Mouse (Mus musculus) liver, postnatal 0 days (tissue): Measurements from ENCODE around the gene Tceal8. TPM values are rescaled to one million over a fixed set of nuclear protein-coding genes. Genes with fewer than 3 reads are reported as not detected.
"Not testable (repeated sequence)": the region's sequence is repeated elsewhere in the genome, so short reads cannot be mapped to it uniquely, and the experiment has no call there.

ENCODE experiments used
- ATAC-seq: fragments of 200-750 bp; cut with Nextera tagmentation; 2 replicates; pipeline ENCODE4 v1.8.0; 2017; ENCODE audit warnings: mild to moderate bottlenecking, moderate library complexity
- DNase-seq: peaks from one replicate; pipeline ENCODE4 v3.0.0-alpha.2; 2016
- H3K27ac ChIP-seq: fragments of 300-500 bp; sonication (generic); 2 replicates; pipeline ENCODE4 v1.5.1; 2014; ENCODE audit warnings: antibody characterized with exemption, moderate library complexity, mild to moderate bottlenecking, low read depth
- H3K27me3 ChIP-seq: fragments of 300-500 bp; sonication (generic); 2 replicates; pipeline ENCODE4 v1.6.1; 2014; ENCODE audit warnings: low read length, control low read depth, mixed read lengths; ENCODE audit not compliant: insufficient read depth
- H3K36me3 ChIP-seq: fragments of 300-500 bp; sonication (generic); replicated peaks from 2 replicates; pipeline ENCODE4 v1.6.1; 2014; ENCODE audit warnings: mild to moderate bottlenecking, control low read depth, low read length, moderate library complexity, mixed read lengths; ENCODE audit not compliant: insufficient read depth
- H3K4me1 ChIP-seq: fragments of 300-500 bp; sonication (generic); 2 replicates; pipeline ENCODE4 v1.6.1; 2014; ENCODE audit warnings: antibody characterized with exemption, mild to moderate bottlenecking, control low read depth; ENCODE audit not compliant: insufficient read depth
- H3K4me2 ChIP-seq: fragments of 300-500 bp; sonication (generic); 2 replicates; pipeline ENCODE4 v1.6.1; 2014; ENCODE audit warnings: low read depth, mild to moderate bottlenecking, low read length, moderate library complexity, mixed read lengths
- H3K4me3 ChIP-seq: fragments of 300-500 bp; sonication (generic); 2 replicates; pipeline ENCODE4 v1.5.1; 2014; ENCODE audit warnings: low read depth, low read length
- H3K9ac ChIP-seq: fragments of 300-500 bp; sonication (generic); replicated peaks from 2 replicates; pipeline ENCODE4 v1.6.1; 2014; ENCODE audit warnings: mild to moderate bottlenecking, moderate library complexity
- H3K9me3 ChIP-seq: fragments of 300-500 bp; sonication (generic); 2 replicates; pipeline ENCODE4 v1.6.1; 2016; ENCODE audit warnings: mild to moderate bottlenecking, control low read depth, low read length, mixed read lengths
- CTCF ChIP-seq: sonication (generic); IDR thresholded peaks from 2 replicates; pipeline ENCODE4 v1.5.1; 2016; ENCODE audit warnings: antibody characterized with exemption, low read depth
- EP300 ChIP-seq: IDR thresholded peaks from 2 replicates; pipeline ENCODE4 v1.6.1; 2016; ENCODE audit warnings: antibody characterized with exemption, low read depth, mild to moderate bottlenecking
- WGBS: fragments of 180-500 bp; shearing (Covaris S2); extraction: QIAGEN DNeasy Blood & Tissue Kit; methylation state at CpG from one replicate; pipeline ENCODE4 v1.1.7; 2014; ENCODE audit not compliant: insufficient replicate concordance; 5-methylcytosine and 5-hydroxymethylcytosine counted together
- polyA plus RNA-seq: library from polyadenylated mRNA; unstranded; fragments of >200 nt; fragmentation: Nextera tagmentation; extraction: Ambion mirVana; gene quantifications from 2 replicates; pipeline ENCODE4 v1.2.1, GENCODE M21; 2015

Tceal8 gene
- polyA plus RNA-seq: 139 and 150 TPM in 2 replicates

GRCm38 (mm10) chrX:136172118-136172551 lies at the start of gene Tceal8:
Gene Tceal8 (minus strand): TSS chrX:136172342.
- Histone ChIP-seq H3K9me3 (no peaks in the 10 kb centered on the region), H3K4me1 (no peaks in the 10 kb centered on the region), H3K36me3 (no peaks in the 10 kb centered on the region), H3K27ac (peak within 1 kb of the TSS; percentile 70), H3K27me3 (no peaks in the 10 kb centered on the region), H3K4me2 (peak within 1 kb of the TSS; percentile 70), H3K4me3 (peak within 1 kb of the TSS; percentile 59), H3K9ac (peak within 1 kb of the TSS; percentile 67)
- peak; percentile 93 for ATAC-seq
- TF ChIP-seq CTCF: peak; percentile 22; the same call in 1 of the 2 replicates
- TF ChIP-seq EP300: 0 out of 2 replicates have a peak, but pooled peaks have one; percentile 45
- WGBS: 7% methylated on average over 10 of the region's 10 CpGs
- DNase-seq: peak; percentile 79

DNA sequence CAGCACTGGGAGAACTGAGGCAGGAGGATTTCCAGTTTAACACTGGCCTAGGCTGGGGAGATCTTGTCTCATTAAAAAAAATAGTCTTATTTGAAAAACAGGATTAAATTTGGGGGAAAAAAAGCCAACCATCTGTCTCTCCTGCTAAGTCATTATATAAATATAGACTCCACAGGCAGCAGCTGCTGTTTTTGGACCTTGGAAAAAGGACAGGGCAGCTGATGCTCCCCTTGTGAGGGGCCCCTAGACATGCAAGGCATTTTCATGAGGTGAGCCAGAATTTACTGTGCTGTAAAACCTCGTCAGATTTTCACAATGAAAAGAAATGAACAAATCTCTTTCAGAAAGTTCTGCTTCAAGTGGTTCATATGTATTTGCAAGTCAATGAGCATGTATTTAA lies 44.2 kb upstream of the Tceal8 start:
- Histone ChIP-seq H3K27me3 (no peaks in the 10 kb centered on the region), H3K4me1 (no peaks in the 10 kb centered on the region), H3K9ac (no peak overlapping the region), H3K27ac (no peak overlapping the region), H3K4me2 (no peak overlapping the region), H3K9me3 (no peaks in the 10 kb centered on the region), H3K4me3 (no peak overlapping the region), H3K36me3 (no peaks in the 10 kb centered on the region)
- DNase-seq (no peak), ATAC-seq (no peak)
- 61% methylated on average over 1 of the region's 1 CpGs for WGBS
- TF ChIP-seq EP300 (no peak), CTCF (no peak)

- Histone ChIP-seq H3K4me2 (peak within 1 kb of the TSS; percentile 50), H3K4me3 (peak within 1 kb of the TSS; percentile 32)
- not testable (repeated sequence) for H3K9me3 ChIP-seq, H3K9ac ChIP-seq, H3K27ac ChIP-seq, H3K36me3 ChIP-seq, H3K27me3 ChIP-seq, H3K4me1 ChIP-seq, DNase-seq
- peak; percentile 89 for ATAC-seq
- 20% methylated on average over 14 of the region's 67 CpGs for WGBS
Measured at GRCm38 (mm10) chrX:136214729-136215677, 42.9 kb upstream of the Tceal8 start, which contains the start of the genes Tceal7 and Bex1. Gene Tceal7 (plus strand): TSS chrX:136214779. Gene Bex1 (minus strand): TSS chrX:136215513.

- Histone ChIP-seq H3K4me1 (no peaks in the 10 kb centered on the region), H3K4me3 (no peak overlapping the region), H3K36me3 (no peaks in the 10 kb centered on the region), H3K4me2 (no peak overlapping the region), H3K27ac (no peak overlapping the region), H3K9me3 (no peaks in the 10 kb centered on the region), H3K9ac (no peak overlapping the region), H3K27me3 (no peaks in the 10 kb centered on the region)
- ATAC-seq (no peak), DNase-seq (no peak)
- WGBS: 52% methylated on average over 2 of the region's 2 CpGs
- TF ChIP-seq CTCF: no peak
- TF ChIP-seq EP300: no peak
Measured at GRCm38 (mm10) chrX:136213396-136213795, 41.3 kb upstream of the Tceal8 start.

GRCm38 (mm10) chrX:136204406-136204805 lies 32.3 kb upstream of the Tceal8 start:
- Histone ChIP-seq H3K4me1 (no peaks in the 10 kb centered on the region), H3K4me2 (no peak overlapping the region), H3K9me3 (no peaks in the 10 kb centered on the region), H3K36me3 (no peaks in the 10 kb centered on the region), H3K4me3 (no peak overlapping the region), H3K27ac (no peak overlapping the region), H3K9ac (no peak overlapping the region), H3K27me3 (0 out of 2 replicates have a peak, but pooled peaks cover 3% of the 10 kb centered on the region)
- peak; percentile 83 for ATAC-seq
- 62% methylated on average over 6 of the region's 6 CpGs for WGBS
- DNase-seq: no peak
- TF ChIP-seq CTCF (no peak), EP300 (no peak)

DNA sequence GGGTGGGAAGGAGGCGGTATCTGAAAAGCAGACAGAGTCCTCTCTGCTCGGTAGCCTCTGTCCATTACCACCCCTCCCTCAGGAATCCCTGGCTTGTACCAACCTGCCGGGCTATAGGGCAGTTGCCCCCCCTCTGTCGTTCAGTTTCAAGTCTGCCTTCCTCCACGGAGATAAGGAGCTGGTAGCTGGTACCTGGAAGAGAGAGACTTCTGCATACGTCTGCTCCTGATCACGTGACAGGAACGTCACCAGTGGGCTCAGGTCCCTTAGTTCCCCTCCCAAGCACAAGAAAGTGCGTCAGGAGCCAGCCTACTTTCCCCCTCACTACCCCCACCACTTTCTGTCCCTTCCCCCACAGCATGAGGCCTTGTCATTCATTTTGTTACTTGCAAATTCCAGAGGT lies 31.5 kb upstream of the Tceal8 start, which contains the start of gene Tceal5:
TSS of gene Tceal5 (minus strand) at position 213 of the 403 bp plus-strand sequence.
- Histone ChIP-seq H3K9ac (peak within 1 kb of the TSS; percentile 46), H3K4me3 (peak within 1 kb of the TSS; percentile 40)

More for the DNA sequence above, 31.5 kb upstream of the Tceal8 start, which contains the start of gene Tceal5:
- Histone ChIP-seq H3K4me2 (peak within 1 kb of the TSS; percentile 55), H3K4me1 (no peaks in the 10 kb centered on the region), H3K27ac (peak within 1 kb of the TSS; percentile 55), H3K27me3 (0 out of 2 replicates have a peak, but pooled peaks cover 3% of the 10 kb centered on the region), H3K36me3 (no peaks in the 10 kb centered on the region), H3K9me3 (no peaks in the 10 kb centered on the region)
- 21% methylated on average over 9 of the region's 9 CpGs for WGBS
- DNase-seq (peak; percentile 36), ATAC-seq (peak; percentile 80)
- TF ChIP-seq EP300: no peak
- no peak for TF ChIP-seq CTCF
